Mouse (Mus musculus) ES-E14 (cell line): ENCODE data around the gene Phf11c. TPM values are rescaled to one million over a fixed set of nuclear protein-coding genes. Genes with fewer than 3 reads are reported as not detected.

Experiments used
- DNase-seq: peaks from one replicate; pipeline ENCODE4 v3.0.0-alpha.2; 2013; ENCODE audit warnings: low read depth, low spot score
- H3K27ac ChIP-seq: 2 replicates; pipeline ENCODE4 v1.5.1; 2012; ENCODE audit warnings: low read depth, mild to moderate bottlenecking, low read length, moderate library complexity, mixed read lengths; ENCODE audit not compliant: poor library complexity, insufficient read depth, severe bottlenecking
- H3K36me3 ChIP-seq: 2 replicates; pipeline ENCODE4 v1.6.1; 2012; ENCODE audit warnings: mild to moderate bottlenecking, low read length, moderate library complexity, mixed read lengths; ENCODE audit not compliant: control insufficient read depth, poor library complexity, insufficient read depth, severe bottlenecking
- H3K4me1 ChIP-seq, 2 experiments: fragments of 150-350 bp in 1 of 2; sonication (generic) in 1 of 2; 2 replicates each; pipeline ENCODE4 v1.6.1; 2012; ENCODE audit warnings: low read length in 2 of 2, mild to moderate bottlenecking in 1 of 2, mixed read lengths in 1 of 2; ENCODE audit not compliant: control insufficient read depth in 2 of 2, insufficient read depth in 2 of 2, poor library complexity in 1 of 2
- H3K4me3 ChIP-seq, 2 experiments: fragments of 150-350 bp in 1 of 2; sonication (generic) in 1 of 2; 2 replicates each; pipeline ENCODE4 v1.5.1; 2012; ENCODE audit warnings: low read length in 2 of 2, low read depth in 1 of 2, mild to moderate bottlenecking in 1 of 2, mixed read lengths in 1 of 2; ENCODE audit not compliant: insufficient read depth in 1 of 2, poor library complexity in 1 of 2, severe bottlenecking in 1 of 2
- H3K9ac ChIP-seq: 2 replicates; pipeline ENCODE4 v1.6.1; 2012; ENCODE audit warnings: low read depth, mild to moderate bottlenecking, low read length, mixed read lengths; ENCODE audit not compliant: poor library complexity, insufficient read depth, severe bottlenecking
- H3K9me3 ChIP-seq: fragments of 150-350 bp; sonication (generic); 2 replicates; pipeline ENCODE4 v1.6.1; 2012; ENCODE audit warnings: low read depth, mild to moderate bottlenecking, low read length; ENCODE audit not compliant: control insufficient read depth, insufficient read depth
- CHD2 ChIP-seq: IDR thresholded peaks from 2 replicates; pipeline ENCODE4 v1.6.1; 2014; ENCODE audit warnings: mild to moderate bottlenecking, low read depth, low read length, inconsistent platforms
- HCFC1 ChIP-seq: IDR thresholded peaks from 2 replicates; pipeline ENCODE4 v1.6.1; 2012; ENCODE audit warnings: low read length, inconsistent platforms, borderline replicate concordance; ENCODE audit not compliant: insufficient read depth
- MAFK ChIP-seq: IDR thresholded peaks from 2 replicates; pipeline ENCODE4 v1.6.1; 2014; ENCODE audit warnings: mild to moderate bottlenecking, low read depth, low read length, inconsistent platforms; ENCODE audit not compliant: insufficient read depth
- ZC3H11A ChIP-seq: IDR thresholded peaks from 2 replicates; pipeline ENCODE4 v1.6.1; 2012; ENCODE audit warnings: low read depth, mild to moderate bottlenecking, inconsistent platforms, low read length, borderline replicate concordance
- ZNF384 ChIP-seq: IDR thresholded peaks from 2 replicates; pipeline ENCODE4 v1.6.1; 2012; ENCODE audit warnings: low read depth, low read length, inconsistent platforms
- in situ Hi-C, 2 experiments: fragments of 600-800 bp; cut with MboI; formaldehyde crosslinking; loops; one replicate each; pipeline ENCODE4 v1.15.1; 2025; ENCODE audit warnings: low sequenced_read_pairs in 2 of 2, inconsistent platforms in 1 of 2; ENCODE audit not compliant: unreplicated experiment in 2 of 2
- total RNA-seq: library from RNA; depleted of rRNA; stranded (reverse); fragments of 300-350 nt; gene quantifications from 2 replicates; pipeline ENCODE4 v1.2.3, GENCODE M21; 2012

The Phf11c gene
- total RNA-seq, 1 experiment, result 1.0 TPM

DNA sequence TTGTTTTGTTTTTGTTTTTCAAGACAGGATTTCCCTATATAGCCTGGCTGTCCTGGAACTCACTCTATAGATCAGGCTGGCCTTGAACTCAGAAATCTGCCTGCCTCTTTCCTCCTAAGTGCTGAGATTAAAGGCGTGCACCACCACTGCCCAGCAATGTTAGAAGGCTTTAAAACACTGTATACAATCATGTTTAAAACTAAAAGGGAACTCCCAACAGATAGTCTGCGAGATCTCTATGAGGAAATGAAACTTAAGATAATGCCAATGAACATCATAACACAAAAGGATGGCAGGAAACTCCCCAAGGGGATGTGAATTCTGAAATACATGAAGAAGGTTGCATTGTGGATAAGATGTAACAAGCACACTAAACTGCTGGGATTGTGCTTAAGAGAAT, 43.3 kb upstream of the Phf11c start:
- Histone ChIP-seq H3K9ac (no peak overlapping the region), H3K4me1 (peaks cover 2 to 4% of the 10 kb centered on the region in 2 experiments; a peak in 2 of 4 replicates), H3K27ac (no peak overlapping the region), H3K9me3 (no peaks in the 10 kb centered on the region), H3K4me3 (no peak overlapping the region), H3K36me3 (no peaks in the 10 kb centered on the region; the same call in 1 of the 2 replicates)
- in situ Hi-C loops, result no loop called here
- TF ChIP-seq ZC3H11A, result no peak
- no peak for TF ChIP-seq HCFC1
- DNase-seq, result no peak

- no peaks in the 10 kb centered on the region; the same call in 1 of the 2 replicates for H3K36me3 ChIP-seq
- peaks cover 2 to 4% of the 10 kb centered on the region in 2 experiments; a peak in 2 of 4 replicates for H3K4me1 ChIP-seq
- no peak overlapping the region for H3K27ac ChIP-seq
- DNase-seq, result no peak
- no peak overlapping the region for H3K9ac ChIP-seq
- in situ Hi-C loops, result no loop called here
- TF ChIP-seq ZC3H11A (no peak), CHD2 (no peak), HCFC1 (no peak), ZNF384 (no peak), MAFK (no peak)
- no peaks in the 10 kb centered on the region for H3K9me3 ChIP-seq
- no peak overlapping the region for H3K4me3 ChIP-seq
These were observed 42.2 kb upstream of the Phf11c start for GRCm38 (mm10) chr14:59437398-59437797.

DNA sequence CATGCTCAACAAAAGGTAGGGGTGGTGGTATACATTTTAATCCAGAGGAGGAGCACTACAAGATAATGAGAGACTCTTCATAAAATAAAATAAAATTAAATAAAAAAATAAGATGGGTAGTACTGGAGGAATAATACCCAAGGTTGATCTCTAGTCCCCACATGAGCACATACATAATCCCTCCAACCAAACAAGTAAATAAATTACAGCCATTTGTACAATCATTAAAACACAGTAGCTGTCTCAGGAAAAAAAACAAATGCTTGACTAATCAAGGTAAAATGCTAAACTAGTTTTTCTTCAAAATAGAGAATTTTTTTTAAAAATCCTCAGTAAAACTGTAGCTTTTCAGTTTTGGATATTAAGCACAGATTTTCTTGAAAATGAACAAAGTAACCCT, 40.0 kb upstream of the Phf11c start:
- no peak for TF ChIP-seq CHD2
- no peak for TF ChIP-seq ZNF384
- no peak for TF ChIP-seq ZC3H11A
- no peak for TF ChIP-seq MAFK
- TF ChIP-seq HCFC1, result no peak
- no peak overlapping the region for H3K9ac ChIP-seq
- H3K4me3 ChIP-seq, result no peak overlapping the region
- H3K27ac ChIP-seq, result no peak overlapping the region
- no peaks in the 10 kb centered on the region; the same call in 1 of the 2 replicates for H3K36me3 ChIP-seq
- no peak for DNase-seq
- H3K9me3 ChIP-seq, result no peaks in the 10 kb centered on the region
- in situ Hi-C loops, result no loop called here
- peaks cover 2 to 4% of the 10 kb centered on the region in 2 experiments; a peak in 2 of 4 replicates for H3K4me1 ChIP-seq

GRCm38 (mm10) chr14:59433902-59434301, 38.7 kb upstream of the Phf11c start:
- DNase-seq, result no peak
- no peak overlapping the region for H3K4me3 ChIP-seq
- no peaks in the 10 kb centered on the region for H3K4me1 ChIP-seq
- no peaks in the 10 kb centered on the region; the same call in 1 of the 2 replicates for H3K36me3 ChIP-seq
- TF ChIP-seq ZNF384, result no peak
- TF ChIP-seq MAFK, result no peak
- TF ChIP-seq HCFC1, result no peak
- TF ChIP-seq ZC3H11A, result no peak
- no peak for TF ChIP-seq CHD2
- in situ Hi-C loops, result no loop called here
- H3K9ac ChIP-seq, result no peak overlapping the region
- H3K27ac ChIP-seq, result no peak overlapping the region
- no peaks in the 10 kb centered on the region for H3K9me3 ChIP-seq

DNA sequence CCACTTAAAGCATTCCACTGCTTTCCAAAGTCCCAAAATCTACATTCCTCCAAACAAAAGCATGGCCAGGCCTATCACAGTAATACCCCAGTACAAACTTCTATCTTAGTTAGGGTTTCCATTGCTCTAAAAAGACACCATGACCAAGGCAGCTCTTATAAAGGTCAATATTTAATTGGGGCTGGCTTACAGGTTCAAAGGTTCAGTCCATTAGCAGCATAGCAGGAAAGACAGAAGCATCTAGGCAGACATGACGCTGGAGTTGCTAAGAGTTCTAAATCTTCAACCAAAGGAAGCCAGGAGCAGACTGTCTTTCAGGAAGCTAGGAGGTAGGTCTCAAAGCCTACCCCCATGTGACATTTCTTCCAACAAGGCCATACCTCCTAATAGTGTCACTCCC, 35.4 kb upstream of the Phf11c start:
- no peak overlapping the region for H3K27ac ChIP-seq
- H3K4me1 ChIP-seq, result no peaks in the 10 kb centered on the region
- no peak overlapping the region for H3K4me3 ChIP-seq
- TF ChIP-seq CHD2 (no peak), MAFK (no peak), HCFC1 (no peak), ZC3H11A (no peak), ZNF384 (no peak)
- H3K9ac ChIP-seq, result no peak overlapping the region
- in situ Hi-C loops, result no loop called here
- H3K36me3 ChIP-seq, result no peaks in the 10 kb centered on the region
- no peak for DNase-seq
- H3K9me3 ChIP-seq, result no peaks in the 10 kb centered on the region
